Mouse (Mus musculus) forebrain, embryonic 10.5 days (tissue): ENCODE measurements around the gene Fblim1. TPM values are rescaled to one million over a fixed set of nuclear protein-coding genes. Genes with fewer than 3 reads are reported as not detected.

ENCODE experiments used
- DNase-seq: peaks from one replicate; pipeline ENCODE4 v3.0.0-alpha.2; 2017; ENCODE audit warnings: low spot score; ENCODE audit errors: extremely low spot score
- H3K27ac ChIP-seq: fragments of 300-500 bp; sonication (generic); 2 replicates; pipeline ENCODE4 v1.5.1; 2016; ENCODE audit warnings: mild to moderate bottlenecking
- H3K27me3 ChIP-seq: fragments of 300-500 bp; sonication (generic); 2 replicates; pipeline ENCODE4 v1.6.1; 2016; ENCODE audit warnings: mild to moderate bottlenecking; ENCODE audit not compliant: poor library complexity, severe bottlenecking
- H3K36me3 ChIP-seq: fragments of 300-500 bp; sonication (generic); replicated peaks from 2 replicates; pipeline ENCODE4 v1.6.1; 2016; ENCODE audit warnings: mild to moderate bottlenecking, moderate library complexity
- H3K4me1 ChIP-seq: fragments of 300-500 bp; sonication (generic); 2 replicates; pipeline ENCODE4 v1.6.1; 2016
- H3K4me3 ChIP-seq: fragments of 300-500 bp; sonication (generic); 2 replicates; pipeline ENCODE4 v1.5.1; 2016; ENCODE audit warnings: mild to moderate bottlenecking, moderate library complexity
- H3K9me3 ChIP-seq: fragments of 300-500 bp; sonication (generic); 2 replicates; pipeline ENCODE4 v1.6.1; 2016; ENCODE audit warnings: mild to moderate bottlenecking, moderate library complexity
- WGBS: fragments of 180-500 bp; shearing (Covaris S2); methylation state at CpG from one replicate; pipeline ENCODE4 v1.1.7; 2016; 5-methylcytosine and 5-hydroxymethylcytosine counted together
- polyA plus RNA-seq: library from polyadenylated mRNA; unstranded; fragments of >200 nt; fragmentation: Nextera tagmentation; extraction: Ambion mirVana; gene quantifications from 2 replicates; pipeline ENCODE4 v1.2.1, GENCODE M21; 2016

Fblim1 gene
- polyA plus RNA-seq, 1 experiment from 2014 or later, result 23.2 TPM

GRCm38 (mm10) chr4:141623037-141623436 is 17.1 kb upstream of the Fblim1 start:
- 94% methylated on average over 11 of the region's 11 CpGs for WGBS
- Histone ChIP-seq H3K36me3 (peaks cover 32% of the 10 kb centered on the region), H3K4me3 (no peak overlapping the region), H3K27ac (no peak overlapping the region; the same call in 1 of the 2 replicates), H3K27me3 (peaks cover 2% of the 10 kb centered on the region), H3K9me3 (no peaks in the 10 kb centered on the region), H3K4me1 (peaks cover 30% of the 10 kb centered on the region)
- DNase-seq, result no peak

- H3K4me1 ChIP-seq, result peaks cover 35% of the 10 kb centered on the region
- H3K4me3 ChIP-seq, result no peak overlapping the region
- H3K9me3 ChIP-seq, result no peaks in the 10 kb centered on the region
- H3K27ac ChIP-seq, result 0 out of 2 replicates have a peak overlapping the region, but pooled peaks have one; percentile 0
- H3K36me3 ChIP-seq, result peaks cover 27% of the 10 kb centered on the region
- 93% methylated on average over 5 of the region's 5 CpGs for WGBS
- H3K27me3 ChIP-seq, result peaks cover 6% of the 10 kb centered on the region
- DNase-seq, result no peak
Measured at GRCm38 (mm10) chr4:141622580-141622979, 16.7 kb upstream of the Fblim1 start.

GRCm38 (mm10) chr4:141622091-141622490 is 16.2 kb upstream of the Fblim1 start:
- Histone ChIP-seq H3K4me1 (peaks cover 40% of the 10 kb centered on the region), H3K36me3 (peaks cover 22% of the 10 kb centered on the region), H3K9me3 (no peaks in the 10 kb centered on the region), H3K4me3 (no peak overlapping the region), H3K27ac (0 out of 2 replicates have a peak overlapping the region, but pooled peaks have one; percentile 0), H3K27me3 (peaks cover 8% of the 10 kb centered on the region)
- WGBS, result 81% methylated on average over 8 of the region's 8 CpGs
- no peak for DNase-seq

GRCm38 (mm10) chr4:141621297-141621696 is 15.4 kb upstream of the Fblim1 start:
- Histone ChIP-seq H3K9me3 (no peaks in the 10 kb centered on the region), H3K27me3 (peaks cover 11% of the 10 kb centered on the region), H3K36me3 (peaks cover 14% of the 10 kb centered on the region), H3K4me1 (peaks cover 42% of the 10 kb centered on the region), H3K27ac (no peak overlapping the region), H3K4me3 (no peak overlapping the region)
- 90% methylated on average over 8 of the region's 8 CpGs for WGBS
- DNase-seq, result no peak

GRCm38 (mm10) chr4:141619299-141619883 is 13.5 kb upstream of the Fblim1 start:
- peaks cover 14% of the 10 kb centered on the region for H3K27me3 ChIP-seq
- 85% methylated on average over 9 of the region's 9 CpGs for WGBS
- peaks cover 40% of the 10 kb centered on the region for H3K4me1 ChIP-seq
- H3K4me3 ChIP-seq, result no peak overlapping the region
- H3K9me3 ChIP-seq, result no peaks in the 10 kb centered on the region
- DNase-seq, result no peak
- H3K36me3 ChIP-seq, result no peaks in the 10 kb centered on the region
- no peak overlapping the region for H3K27ac ChIP-seq

GRCm38 (mm10) chr4:141618565-141619243 is 12.8 kb upstream of the Fblim1 start, which contains the start of gene Tmem82:
Tmem82 (minus strand) TSS chr4:141618633.
- Histone ChIP-seq H3K4me1 (peaks cover 39% of the 10 kb centered on the region), H3K36me3 (no peaks in the 10 kb centered on the region), H3K4me3 (peak within 1 kb of the TSS; percentile 50), H3K9me3 (no peaks in the 10 kb centered on the region), H3K27ac (peak within 1 kb of the TSS; percentile 78), H3K27me3 (peaks cover 14% of the 10 kb centered on the region)
- peak; percentile 69 for DNase-seq
- WGBS, result 29% methylated on average over 20 of the region's 20 CpGs

- peak overlapping the region; percentile 78 for H3K27ac ChIP-seq
Measured at GRCm38 (mm10) chr4:141617863-141618564, 12.1 kb upstream of the Fblim1 start.

GRCm38 (mm10) chr4:141617299-141617698 is 11.4 kb upstream of the Fblim1 start:
- DNase-seq, result peak; percentile 72
- H3K4me3 ChIP-seq, result peak overlapping the region; percentile 50

More at GRCm38 (mm10) chr4:141617863-141618564, 12.1 kb upstream of the Fblim1 start:
- no peaks in the 10 kb centered on the region for H3K36me3 ChIP-seq
- H3K27me3 ChIP-seq, result peaks cover 14% of the 10 kb centered on the region
- 11% methylated on average over 22 of the region's 22 CpGs for WGBS
- DNase-seq, result peak; percentile 40
- peak overlapping the region; percentile 50 for H3K4me3 ChIP-seq
- no peaks in the 10 kb centered on the region for H3K9me3 ChIP-seq
- peaks cover 35% of the 10 kb centered on the region for H3K4me1 ChIP-seq

GRCm38 (mm10) chr4:141616811-141617210 is 10.9 kb upstream of the Fblim1 start:
- Histone ChIP-seq H3K27me3 (peaks cover 14% of the 10 kb centered on the region), H3K4me1 (peaks cover 35% of the 10 kb centered on the region), H3K4me3 (no peak overlapping the region), H3K27ac (no peak overlapping the region), H3K36me3 (no peaks in the 10 kb centered on the region), H3K9me3 (no peaks in the 10 kb centered on the region)
- 82% methylated on average over 6 of the region's 6 CpGs for WGBS
- DNase-seq, result no peak

More at GRCm38 (mm10) chr4:141617299-141617698, 11.4 kb upstream of the Fblim1 start:
- Histone ChIP-seq H3K36me3 (no peaks in the 10 kb centered on the region), H3K4me1 (peaks cover 35% of the 10 kb centered on the region), H3K9me3 (no peaks in the 10 kb centered on the region), H3K27me3 (peaks cover 14% of the 10 kb centered on the region), H3K27ac (peak overlapping the region; percentile 78)
- 3% methylated on average over 20 of the region's 20 CpGs for WGBS

- H3K4me3 ChIP-seq, result no peak overlapping the region
Measured at GRCm38 (mm10) chr4:141614946-141615345, 9.1 kb upstream of the Fblim1 start.

GRCm38 (mm10) chr4:141609538-141609937 is 3.6 kb upstream of the Fblim1 start:
- H3K27me3 ChIP-seq, result no peaks in the 10 kb centered on the region
- no peak overlapping the region for H3K27ac ChIP-seq
- no peaks in the 10 kb centered on the region for H3K36me3 ChIP-seq
- DNase-seq, result no peak
- H3K4me3 ChIP-seq, result no peak overlapping the region
- peaks cover 9% of the 10 kb centered on the region; the same call in 1 of the 2 replicates for H3K4me1 ChIP-seq
- WGBS, result 90% methylated on average over 6 of the region's 6 CpGs
- no peaks in the 10 kb centered on the region for H3K9me3 ChIP-seq

More at GRCm38 (mm10) chr4:141614946-141615345, 9.1 kb upstream of the Fblim1 start:
- H3K4me1 ChIP-seq, result peaks cover 35% of the 10 kb centered on the region
- no peaks in the 10 kb centered on the region for H3K9me3 ChIP-seq
- no peaks in the 10 kb centered on the region for H3K36me3 ChIP-seq
- H3K27ac ChIP-seq, result no peak overlapping the region
- 90% methylated on average over 14 of the region's 14 CpGs for WGBS
- DNase-seq, result no peak
- H3K27me3 ChIP-seq, result peaks cover 14% of the 10 kb centered on the region

- no peaks in the 10 kb centered on the region for H3K36me3 ChIP-seq
- WGBS, result 93% methylated on average over 5 of the region's 5 CpGs
- peaks cover 11% of the 10 kb centered on the region for H3K4me1 ChIP-seq
- H3K27ac ChIP-seq, result no peak overlapping the region
- DNase-seq, result no peak
- no peak overlapping the region for H3K4me3 ChIP-seq
- no peaks in the 10 kb centered on the region for H3K9me3 ChIP-seq
- H3K27me3 ChIP-seq, result peaks cover 17% of the 10 kb centered on the region
Measured at GRCm38 (mm10) chr4:141605421-141605820, 475 bp downstream of the Fblim1 start.
